Comparison of ENCODE assay signal across 8 mouse cellular contexts in the genomic region with DNA sequence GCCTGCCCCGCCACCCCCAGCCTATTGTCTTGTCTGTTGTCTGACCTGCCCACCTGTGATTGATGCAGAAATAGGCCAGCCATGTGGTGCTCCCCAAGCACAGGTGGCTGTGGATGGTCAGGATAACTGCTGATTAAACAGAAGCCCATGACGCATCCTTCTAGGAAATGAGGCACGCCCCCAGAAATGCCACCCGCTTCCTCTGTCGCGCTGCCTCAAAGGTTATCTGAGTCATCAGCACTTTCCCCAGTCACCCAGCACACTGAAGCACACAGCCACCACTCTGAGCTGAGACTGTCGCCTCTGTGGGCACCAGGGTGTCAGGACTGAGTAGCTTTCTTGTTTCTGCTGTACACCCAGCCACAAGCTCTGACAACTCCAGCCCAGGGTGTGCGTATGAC. TPM values are rescaled to one million over a fixed set of nuclear protein-coding genes. Genes with fewer than 3 reads are reported as not detected.
DNase-seq lines count a peak whose midpoint lies in the region; ATAC-seq and TF ChIP-seq lines count a peak whose summit lies in the region.

No protein-coding gene starts in this region.

- peaks cover 7% of the 10 kb centered on the region; the same call in 1 of the 2 replicates for H3K4me1 ChIP-seq in kidney, adult 2 months (ENCODE audit: control insufficient read depth, insufficient read depth, low read length)
- peaks cover 64% of the 10 kb centered on the region for H3K4me1 ChIP-seq in liver, embryonic 16.5 days (ENCODE audit: control insufficient read depth, low read depth, low read length)
- peaks cover 32% of the 10 kb centered on the region for H3K4me1 ChIP-seq in midbrain, embryonic 14.5 days (ENCODE audit: control insufficient read depth, insufficient read depth, low read length)

- H3K9me3 ChIP-seq in liver, embryonic 16.5 days (replicated peaks; ENCODE audit: control insufficient read depth, low read length), result no peaks in the 10 kb centered on the region
- no peaks in the 10 kb centered on the region for H3K9me3 ChIP-seq in midbrain, embryonic 14.5 days (ENCODE audit: control insufficient read depth, low read length)

- no peaks in the 10 kb centered on the region for H3K27me3 ChIP-seq in kidney, adult 2 months (replicated peaks; ENCODE audit: control insufficient read depth, insufficient read depth, low read length)
- no peaks in the 10 kb centered on the region for H3K27me3 ChIP-seq in liver, embryonic 16.5 days (ENCODE audit: control insufficient read depth, insufficient read depth, low read depth, low read length)
- no peaks in the 10 kb centered on the region for H3K27me3 ChIP-seq in midbrain, embryonic 14.5 days (ENCODE audit: control insufficient read depth, insufficient read depth, low read length)

- H3K4me2 ChIP-seq in liver, embryonic 16.5 days (ENCODE audit: low read depth, low read length), result peak overlapping the region; percentile 53
- H3K4me2 ChIP-seq in midbrain, embryonic 14.5 days (ENCODE audit: low read length), result no peak overlapping the region

- no peak overlapping the region for H3K4me3 ChIP-seq in kidney, adult 2 months (ENCODE audit: insufficient read depth, low read depth, low read length)
- H3K4me3 ChIP-seq in liver, embryonic 16.5 days (ENCODE audit: low read depth, low read length), result peak overlapping the region; percentile 27
- H3K4me3 ChIP-seq in midbrain, embryonic 14.5 days (replicated peaks; ENCODE audit: low read depth, low read length), result no peak overlapping the region

- peak; percentile 92 for ATAC-seq in CD4-positive, CD25-positive, alpha-beta regulatory T cell, adult 4 months
- peak; percentile 74 for ATAC-seq in liver, embryonic 16.5 days (ENCODE audit: low read depth)
- no peak for ATAC-seq in midbrain, embryonic 14.5 days (ENCODE audit: low FRiP score, low TSS enrichment)

- 69% methylated on average over 8 of the region's 8 CpGs for WGBS in kidney, adult 2 months
- WGBS in liver, embryonic 16.5 days (ENCODE audit: insufficient replicate concordance), result 10% methylated on average over 8 of the region's 8 CpGs
- WGBS in midbrain, embryonic 14.5 days, result 87% methylated on average over 8 of the region's 8 CpGs

- peak overlapping the region; percentile 62 for H3K9ac ChIP-seq in liver, embryonic 16.5 days (ENCODE audit: low read depth, low read length)
- no peak overlapping the region for H3K9ac ChIP-seq in midbrain, embryonic 14.5 days (replicated peaks; ENCODE audit: low read length)

- DNase-seq in gastrocnemius, postnatal 25 days, result peak; percentile 35
- no peak for DNase-seq in gastrocnemius, adult 8-10 months (ENCODE audit: low spot score in 2 of 2)
- peak; percentile 70 to 82 for DNase-seq in cerebellum, adult 18-20 months
- peak; percentile 59 for DNase-seq in kidney, adult 2 months
- DNase-seq in right cerebral cortex, postnatal 36 days (ENCODE audit: low spot score in 2 of 2), result peak; percentile 59 to 72
- no peak for DNase-seq in midbrain, embryonic 14.5 days

- TF ChIP-seq POLR2A in kidney, adult 2 months (IDR thresholded peaks at IDR 0.05; ENCODE audit: low read depth, low read length), result no peak

- no peak for TF ChIP-seq CTCF in kidney, adult 2 months (conservative IDR thresholded peaks at IDR 0.05; ENCODE audit: insufficient read depth, insufficient read length, low read depth, low read length)

- H3K36me3 ChIP-seq in kidney, adult 2 months (ENCODE audit: control insufficient read depth, insufficient read depth, low read length), result no peaks in the 10 kb centered on the region
- H3K36me3 ChIP-seq in liver, embryonic 16.5 days (ENCODE audit: control insufficient read depth, insufficient read depth), result no peaks in the 10 kb centered on the region
- H3K36me3 ChIP-seq in midbrain, embryonic 14.5 days (ENCODE audit: control insufficient read depth, insufficient read depth, low read length), result no peaks in the 10 kb centered on the region

- no peak overlapping the region for H3K27ac ChIP-seq in kidney, adult 2 months (ENCODE audit: insufficient read depth, low read depth, low read length)
- peak overlapping the region; percentile 90 for H3K27ac ChIP-seq in liver, embryonic 16.5 days (ENCODE audit: low read length)
- no peak overlapping the region for H3K27ac ChIP-seq in midbrain, embryonic 14.5 days (replicated peaks; ENCODE audit: low read depth, low read length)

RNA-seq across cellular contexts. Expression of a gene that starts 24.9 kb away (rescaled TPM):
- total RNA-seq in gastrocnemius, postnatal 25 days (2021), result 1 to 10 TPM; 6.8 to 7.5 TPM
- 10 to 100 TPM; 10.7 to 15.6 (median 14.1) TPM for total RNA-seq in gastrocnemius, adult 8-10 months (2022)
- polyA plus RNA-seq in CD4-positive, CD25-positive, alpha-beta regulatory T cell, adult 4 months (2017; shearing (Covaris generic)), result 1 to 10 TPM; 2.9 to 3.1 TPM
- polyA plus RNA-seq in kidney, adult 2 months (2012; rRNA removed), result 15.0 and 18.6 TPM in 2 replicates
- 43.5 and 47.6 TPM in 2 replicates for polyA plus RNA-seq in liver, embryonic 16.5 days (2015; fragmentation: Nextera tagmentation; extraction: Ambion mirVana)
- polyA plus RNA-seq in midbrain, embryonic 14.5 days (2014; fragmentation: Nextera tagmentation; extraction: Ambion mirVana), result 59.8 and 62.3 TPM in 2 replicates

Comparison
In these comparisons a context has a peak if more than half of its experiments do, and no peak if none do; other contexts are left out.
1. DNase-seq: peak in gastrocnemius, postnatal 25 days (single experiment), cerebellum, adult 18-20 months (2 of 2), kidney, adult 2 months (single experiment) and right cerebral cortex, postnatal 36 days (2 of 2); none in gastrocnemius, adult 8-10 months (0 of 2) and midbrain, embryonic 14.5 days (single experiment).